ENCODE assay signal across 12 mouse cellular contexts in the genomic region with DNA sequence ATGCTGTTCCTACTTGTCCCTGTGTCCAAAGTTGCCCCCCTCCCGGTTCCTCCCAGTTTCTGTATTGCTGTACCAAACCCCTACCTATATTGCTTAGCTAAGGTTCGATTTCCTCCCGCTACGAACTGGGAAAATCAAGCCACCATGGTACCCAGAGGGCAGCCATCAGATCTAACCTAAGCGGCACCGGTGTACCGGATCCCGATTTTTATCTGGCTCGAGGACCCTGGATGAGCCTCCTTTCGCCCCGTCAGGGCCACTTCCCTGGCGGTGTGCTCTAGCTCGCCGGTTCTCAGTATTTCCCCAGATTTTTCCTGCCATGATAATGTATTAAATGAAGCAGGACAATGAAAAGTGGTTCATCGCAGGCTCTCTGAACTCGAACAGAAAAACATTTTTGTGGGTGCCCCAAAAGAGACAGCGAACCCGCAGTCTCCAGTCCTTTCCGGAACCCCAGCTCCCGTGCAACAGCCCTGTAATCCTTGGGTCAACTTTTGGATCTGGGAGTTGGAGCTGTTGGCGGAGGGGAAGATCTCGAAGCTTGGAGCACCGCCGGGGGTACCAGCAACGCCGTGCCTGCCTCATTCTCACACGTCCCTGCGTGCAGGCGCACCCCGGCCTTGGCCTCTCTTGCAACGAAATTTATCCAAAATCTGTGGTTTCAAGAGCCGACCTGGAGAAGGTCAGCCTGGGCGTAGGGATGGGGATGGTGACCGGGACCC. TPM values are rescaled to one million over a fixed set of nuclear protein-coding genes. Genes with fewer than 3 reads are reported as not detected.
DNase-seq lines count a peak whose midpoint lies in the region; ATAC-seq lines count a peak whose summit lies in the region.
"Had no signal": no experiment of that assay in that cellular context is flagged by ENCODE, and none has a peak within 500 bp of the region (broad histone marks: within the 10 kb centered on the region; RNA-seq: fewer than 3 reads in every experiment).

No protein-coding gene starts in this region.

- 1% methylated on average over 34 of the region's 34 CpGs for WGBS in midbrain, embryonic 10.5 days
- 2% methylated on average over 34 of the region's 34 CpGs for WGBS in midbrain, embryonic 16.5 days
- under 1% methylated on average over 34 of the region's 34 CpGs for WGBS in hindbrain, embryonic 10.5 days
- 2% methylated on average over 34 of the region's 34 CpGs for WGBS in neural tube, embryonic 11.5 days

- ATAC-seq in midbrain, embryonic 16.5 days: no peak
- no peak for ATAC-seq in neural tube, embryonic 11.5 days (ENCODE audit: insufficient read depth, low FRiP score, low TSS enrichment)
- ATAC-seq in CD4-positive, CD25-positive, alpha-beta regulatory T cell, adult 4 months: no peak
- ATAC-seq: intestine, postnatal 0 days had no signal

- H3K4me1 ChIP-seq in midbrain, embryonic 10.5 days: peaks cover 27% of the 10 kb centered on the region
- H3K4me1 ChIP-seq in midbrain, embryonic 16.5 days (ENCODE audit: control insufficient read depth, insufficient read depth, low read length): peaks cover 2% of the 10 kb centered on the region; the same call in 1 of the 2 replicates
- H3K4me1 ChIP-seq in hindbrain, embryonic 10.5 days (replicated peaks): peaks cover 29% of the 10 kb centered on the region
- H3K4me1 ChIP-seq in neural tube, embryonic 11.5 days (ENCODE audit: control insufficient read depth, insufficient read depth, low read length): no peaks in the 10 kb centered on the region

- peaks cover 98% of the 10 kb centered on the region for H3K27me3 ChIP-seq in midbrain, embryonic 10.5 days (ENCODE audit: low read depth, poor library complexity, severe bottlenecking)
- H3K27me3 ChIP-seq in midbrain, embryonic 16.5 days (ENCODE audit: control insufficient read depth, insufficient read depth, low read depth, low read length): peaks cover 44% of the 10 kb centered on the region
- H3K27me3 ChIP-seq in hindbrain, embryonic 10.5 days (ENCODE audit: insufficient read depth, poor library complexity, severe bottlenecking): peaks cover 100% of the 10 kb centered on the region
- H3K27me3 ChIP-seq in neural tube, embryonic 11.5 days (ENCODE audit: control insufficient read depth, insufficient read depth, low read length): peaks cover 70% of the 10 kb centered on the region

- peak; percentile 24 to 36 for DNase-seq in cerebellum, postnatal 14 days
- DNase-seq in cerebellum, adult 9-11 months: no peak
- DNase-seq in midbrain, embryonic 10.5 days (ENCODE audit: low spot score): peak; percentile 48
- DNase-seq in hindbrain, embryonic 10.5 days (ENCODE audit: low spot score): peak; percentile 60
- DNase-seq in neural tube, embryonic 11.5 days (ENCODE audit: low spot score): peak; percentile 51
- DNase-seq in layer of hippocampus, adult 9-10 months (ENCODE audit: low spot score): no peak
- DNase-seq: adrenal gland, postnatal 10 days had no signal

- peak overlapping the region; percentile 14 for H3K4me3 ChIP-seq in midbrain, embryonic 10.5 days
- no peak overlapping the region for H3K4me3 ChIP-seq in midbrain, embryonic 16.5 days (ENCODE audit: low read depth, low read length)
- peak overlapping the region; percentile 35; the same call in 1 of the 2 replicates for H3K4me3 ChIP-seq in hindbrain, embryonic 10.5 days
- no peak overlapping the region for H3K4me3 ChIP-seq in neural tube, embryonic 11.5 days (ENCODE audit: low read depth, low read length)

- no peak overlapping the region for H3K27ac ChIP-seq in midbrain, embryonic 10.5 days (replicated peaks)
- no peak overlapping the region for H3K27ac ChIP-seq in midbrain, embryonic 16.5 days (ENCODE audit: low read length)
- no peak overlapping the region for H3K27ac ChIP-seq in hindbrain, embryonic 10.5 days
- H3K27ac ChIP-seq in neural tube, embryonic 11.5 days (ENCODE audit: low read depth, low read length): no peak overlapping the region

- no peaks in the 10 kb centered on the region for H3K9me3 ChIP-seq in midbrain, embryonic 10.5 days (replicated peaks)
- H3K9me3 ChIP-seq in midbrain, embryonic 16.5 days (replicated peaks; ENCODE audit: control insufficient read depth, low read length, poor library complexity, severe bottlenecking): no peaks in the 10 kb centered on the region
- no peaks in the 10 kb centered on the region for H3K9me3 ChIP-seq in hindbrain, embryonic 10.5 days
- no peaks in the 10 kb centered on the region for H3K9me3 ChIP-seq in neural tube, embryonic 11.5 days (ENCODE audit: control insufficient read depth, low read length)

- H3K9ac ChIP-seq in midbrain, embryonic 16.5 days (ENCODE audit: low read depth, low read length): no peak overlapping the region
- no peak overlapping the region; the same call in 1 of the 2 replicates for H3K9ac ChIP-seq in neural tube, embryonic 11.5 days (ENCODE audit: low read length)

- no peak overlapping the region for H3K4me2 ChIP-seq in midbrain, embryonic 16.5 days (ENCODE audit: low read length)
- no peak overlapping the region for H3K4me2 ChIP-seq in neural tube, embryonic 11.5 days (ENCODE audit: low read depth)

- H3K36me3 ChIP-seq in midbrain, embryonic 10.5 days: no peaks in the 10 kb centered on the region
- no peaks in the 10 kb centered on the region for H3K36me3 ChIP-seq in midbrain, embryonic 16.5 days (ENCODE audit: control insufficient read depth, insufficient read depth, low read length)
- H3K36me3 ChIP-seq in hindbrain, embryonic 10.5 days: no peaks in the 10 kb centered on the region
- no peaks in the 10 kb centered on the region for H3K36me3 ChIP-seq in neural tube, embryonic 11.5 days (ENCODE audit: control insufficient read depth, insufficient read depth, low read length)

RNA-seq across cellular contexts. Expression of a gene that starts 1.3 kb away (rescaled TPM):
- polyA plus RNA-seq in midbrain, embryonic 10.5 days (2016; fragmentation: Nextera tagmentation; extraction: Ambion mirVana): 1.0 and 1.9 TPM in 2 replicates
- polyA plus RNA-seq in midbrain, embryonic 16.5 days (2015; fragmentation: Nextera tagmentation; extraction: Ambion mirVana): 1.5 and 1.9 TPM in 2 replicates
- polyA plus RNA-seq in hindbrain, embryonic 10.5 days (2016; fragmentation: Nextera tagmentation; extraction: Ambion mirVana): 2.7 and 3.4 TPM in 2 replicates
- 7.3 and 7.4 TPM in 2 replicates for polyA plus RNA-seq in neural tube, embryonic 11.5 days (2014; fragmentation: Nextera tagmentation; extraction: Ambion mirVana)
- polyA plus RNA-seq in CD4-positive, CD25-positive, alpha-beta regulatory T cell, adult 4 months (2017; shearing (Covaris generic)): not detected
- polyA plus RNA-seq: C2C12; intestine, postnatal 0 days; liver, embryonic 16.5 days had no signal

RNA-seq across cellular contexts. Expression of a gene that starts 46.4 kb away (rescaled TPM):
- polyA plus RNA-seq in midbrain, embryonic 10.5 days (2016; fragmentation: Nextera tagmentation; extraction: Ambion mirVana): 13.3 TPM in 2 replicates
- 13.9 and 14.5 TPM in 2 replicates for polyA plus RNA-seq in midbrain, embryonic 16.5 days (2015; fragmentation: Nextera tagmentation; extraction: Ambion mirVana)
- polyA plus RNA-seq in hindbrain, embryonic 10.5 days (2016; fragmentation: Nextera tagmentation; extraction: Ambion mirVana): 12.0 and 14.1 TPM in 2 replicates
- 6.8 and 9.5 TPM in 2 replicates for polyA plus RNA-seq in neural tube, embryonic 11.5 days (2014; fragmentation: Nextera tagmentation; extraction: Ambion mirVana)
- polyA plus RNA-seq in CD4-positive, CD25-positive, alpha-beta regulatory T cell, adult 4 months (2017; shearing (Covaris generic)): 10 to 100 TPM; 11.4 to 25.4 TPM

Comparison
In these comparisons a context has a peak if more than half of its experiments do, and no peak if none do; other contexts are left out.
1. DNase-seq: peak in cerebellum, postnatal 14 days (2 of 2), midbrain, embryonic 10.5 days (single experiment), hindbrain, embryonic 10.5 days (single experiment) and neural tube, embryonic 11.5 days (single experiment); none in cerebellum, adult 9-11 months (single experiment) and layer of hippocampus, adult 9-10 months (single experiment).
2. H3K4me3 ChIP-seq: peak in midbrain, embryonic 10.5 days (single experiment) and hindbrain, embryonic 10.5 days (single experiment); none in midbrain, embryonic 16.5 days (single experiment) and neural tube, embryonic 11.5 days (single experiment).